In genomic region chr1:178600851-178601569, GRCm38 (mm10) we compare ENCODE assay signal across 9 mouse cellular contexts.
A peak's percentile ranks its signal among the peaks of the same experiment; 100 is the strongest.
DNase-seq lines count a peak whose midpoint lies in the region; ATAC-seq and TF ChIP-seq lines count a peak whose summit lies in the region.
"Had no signal": no experiment of that assay in that cellular context is flagged by ENCODE, and none has a peak within 500 bp of the region (broad histone marks: within the 10 kb centered on the region; RNA-seq: fewer than 3 reads in every experiment).

No protein-coding gene starts in this region.

- H3K4me3 ChIP-seq in liver, postnatal 0 days (ENCODE audit: low read depth, low read length): no peak overlapping the region
- no peak overlapping the region for H3K4me3 ChIP-seq in intestine, embryonic 15.5 days (replicated peaks)
- H3K4me3 ChIP-seq: forebrain, embryonic 10.5 days; limb, embryonic 15.5 days had no signal

- no peak overlapping the region for H3K9ac ChIP-seq in liver, postnatal 0 days (replicated peaks)
- H3K9ac ChIP-seq in intestine, embryonic 15.5 days: no peak overlapping the region
- H3K9ac ChIP-seq: limb, embryonic 15.5 days had no signal

- no peak for TF ChIP-seq EP300 in liver, postnatal 0 days (IDR thresholded peaks at IDR 0.05; ENCODE audit: low read depth)

- no peak overlapping the region for H3K27ac ChIP-seq in liver, postnatal 0 days (ENCODE audit: low read depth)
- H3K27ac ChIP-seq in intestine, embryonic 15.5 days: no peak overlapping the region
- H3K27ac ChIP-seq: forebrain, embryonic 10.5 days; limb, embryonic 15.5 days had no signal

- H3K36me3 ChIP-seq in liver, postnatal 0 days (replicated peaks; ENCODE audit: insufficient read depth, low read length): no peaks in the 10 kb centered on the region
- no peaks in the 10 kb centered on the region for H3K36me3 ChIP-seq in intestine, embryonic 15.5 days
- H3K36me3 ChIP-seq: forebrain, embryonic 10.5 days; limb, embryonic 15.5 days had no signal

- peak; percentile 15 for DNase-seq in liver, postnatal 0 days
- DNase-seq in liver: no peak
- no peak for DNase-seq in embryo, embryonic 9.5 days (ENCODE audit: extremely low spot score)
- DNase-seq in spleen, postnatal 14 days (ENCODE audit: low spot score in 2 of 2): no peak

- H3K4me1 ChIP-seq in liver, postnatal 0 days (ENCODE audit: insufficient read depth): no peaks in the 10 kb centered on the region
- no peaks in the 10 kb centered on the region for H3K4me1 ChIP-seq in intestine, embryonic 15.5 days (replicated peaks)

- TF ChIP-seq CTCF in liver, postnatal 0 days (IDR thresholded peaks at IDR 0.05; ENCODE audit: low read depth): no peak

- no peaks in the 10 kb centered on the region for H3K27me3 ChIP-seq in liver, postnatal 0 days (ENCODE audit: insufficient read depth, low read length)
- no peaks in the 10 kb centered on the region for H3K27me3 ChIP-seq in intestine, embryonic 15.5 days (replicated peaks)
- H3K27me3 ChIP-seq: limb, embryonic 15.5 days had no signal

- 0 out of 2 replicates have a peak, but pooled peaks have one; percentile 38 for ATAC-seq in liver, postnatal 0 days
- peak; percentile 61; the same call in 1 of the 2 replicates for ATAC-seq in cerebellum, adult (ENCODE audit: insufficient number of reproducible peaks, low FRiP score, low TSS enrichment)
- peak; percentile 77 for ATAC-seq in intestine, embryonic 15.5 days
- ATAC-seq in megakaryocyte-erythroid progenitor cell, adult 5-6 weeks (replicated peaks; ENCODE audit: low FRiP score, low TSS enrichment, poor library complexity, severe bottlenecking): peak; percentile 44; the same call in 1 of the 2 replicates

- 74% methylated on average over 15 of the region's 15 CpGs for WGBS in liver, postnatal 0 days (ENCODE audit: insufficient replicate concordance)
- WGBS in intestine, embryonic 15.5 days: 79% methylated on average over 15 of the region's 15 CpGs

- H3K4me2 ChIP-seq in liver, postnatal 0 days (ENCODE audit: low read depth, low read length): no peak overlapping the region
- no peak overlapping the region for H3K4me2 ChIP-seq in intestine, embryonic 15.5 days (replicated peaks)
- H3K4me2 ChIP-seq: limb, embryonic 15.5 days had no signal

- H3K9me3 ChIP-seq in liver, postnatal 0 days (ENCODE audit: low read length): no peaks in the 10 kb centered on the region
- H3K9me3 ChIP-seq in intestine, embryonic 15.5 days: no peaks in the 10 kb centered on the region
- H3K9me3 ChIP-seq: limb, embryonic 15.5 days had no signal
